Mouse (Mus musculus): ENCODE measurements around the gene Amt. TPM values are rescaled to one million over a fixed set of nuclear protein-coding genes. Genes with fewer than 3 reads are reported as not detected.
"Not testable (repeated sequence)": the region's sequence is repeated elsewhere in the genome, so short reads cannot be mapped to it uniquely, and the experiment has no call there.

Amt gene
- total RNA-seq, 2 experiments from 2014 or later, result 0.83 to 1.0 TPM

- DNase-seq (ENCODE audit: low spot score), result peak; percentile 92
Measured at GRCm38 (mm10) chr9:108280071-108280828, 16.4 kb upstream of the Amt start.

GRCm38 (mm10) chr9:108284410-108284809 is 12.2 kb upstream of the Amt start:
- DNase-seq (ENCODE audit: low spot score), result peak; percentile 82

- not testable (repeated sequence) for DNase-seq (ENCODE audit: low spot score)
Measured at GRCm38 (mm10) chr9:108287526-108288238, 9.0 kb upstream of the Amt start.

- no peak for DNase-seq (ENCODE audit: low spot score)
Measured at GRCm38 (mm10) chr9:108289347-108289746, 7.3 kb upstream of the Amt start.

- peak; percentile 95 for DNase-seq (ENCODE audit: low spot score)
Measured at GRCm38 (mm10) chr9:108290016-108290750, 6.5 kb upstream of the Amt start, which contains the start of gene Nicn1. Gene Nicn1 (plus strand): TSS chr9:108290429.

GRCm38 (mm10) chr9:108290773-108291172 is 5.9 kb upstream of the Amt start:
- DNase-seq (ENCODE audit: low spot score), result no peak

- no peak for DNase-seq (ENCODE audit: low spot score)
Measured at GRCm38 (mm10) chr9:108301853-108302252, 5.2 kb downstream of the Amt start.

- no peak for DNase-seq (ENCODE audit: low spot score)
Measured at GRCm38 (mm10) chr9:108304716-108305115, 8.1 kb downstream of the Amt start.

GRCm38 (mm10) chr9:108305170-108305569 is 8.5 kb downstream of the Amt start:
- DNase-seq (ENCODE audit: low spot score), result no peak

- peak; percentile 99 for DNase-seq (ENCODE audit: low spot score)
Measured at GRCm38 (mm10) chr9:108305629-108306520, 9.2 kb downstream of the Amt start, which contains the start of the genes Rhoa and Tcta. Gene Rhoa (plus strand): TSS chr9:108306129. Gene Tcta (minus strand): TSS chr9:108306160.

- peak; percentile 76 for DNase-seq (ENCODE audit: low spot score)
Measured at GRCm38 (mm10) chr9:108306571-108306980, 9.9 kb downstream of the Amt start.

GRCm38 (mm10) chr9:108307021-108307807 is 10.6 kb downstream of the Amt start:
- no peak for DNase-seq (ENCODE audit: low spot score)

GRCm38 (mm10) chr9:108308141-108308540 is 11.5 kb downstream of the Amt start:
- DNase-seq (ENCODE audit: low spot score), result no peak

- DNase-seq (ENCODE audit: low spot score), result no peak
Measured at GRCm38 (mm10) chr9:108317572-108317971, 20.9 kb downstream of the Amt start.

GRCm38 (mm10) chr9:108318462-108318861 is 21.8 kb downstream of the Amt start:
- no peak for DNase-seq (ENCODE audit: low spot score)

- DNase-seq (ENCODE audit: low spot score), result not testable (repeated sequence)
Measured at GRCm38 (mm10) chr9:108322054-108322453, 25.4 kb downstream of the Amt start.

- no peak for DNase-seq (ENCODE audit: low spot score)
Measured at GRCm38 (mm10) chr9:108324784-108325183, 28.1 kb downstream of the Amt start.

- DNase-seq (ENCODE audit: low spot score), result no peak
Measured at GRCm38 (mm10) chr9:108325811-108326210, 29.2 kb downstream of the Amt start.

GRCm38 (mm10) chr9:108337848-108338550 is 41.3 kb downstream of the Amt start:
- DNase-seq (ENCODE audit: low spot score), result no peak
